Mouse (Mus musculus) cerebellum, postnatal 4 days (tissue): Measurements from ENCODE around the gene Hs1bp3.

Experiments used
- DNase-seq, 2 experiments: peaks; one replicate each; pipeline ENCODE4 v3.0.0; 2022; ENCODE audit warnings: low spot score in 2 of 2, mixed read lengths in 1 of 2

Gene Hs1bp3

DNA sequence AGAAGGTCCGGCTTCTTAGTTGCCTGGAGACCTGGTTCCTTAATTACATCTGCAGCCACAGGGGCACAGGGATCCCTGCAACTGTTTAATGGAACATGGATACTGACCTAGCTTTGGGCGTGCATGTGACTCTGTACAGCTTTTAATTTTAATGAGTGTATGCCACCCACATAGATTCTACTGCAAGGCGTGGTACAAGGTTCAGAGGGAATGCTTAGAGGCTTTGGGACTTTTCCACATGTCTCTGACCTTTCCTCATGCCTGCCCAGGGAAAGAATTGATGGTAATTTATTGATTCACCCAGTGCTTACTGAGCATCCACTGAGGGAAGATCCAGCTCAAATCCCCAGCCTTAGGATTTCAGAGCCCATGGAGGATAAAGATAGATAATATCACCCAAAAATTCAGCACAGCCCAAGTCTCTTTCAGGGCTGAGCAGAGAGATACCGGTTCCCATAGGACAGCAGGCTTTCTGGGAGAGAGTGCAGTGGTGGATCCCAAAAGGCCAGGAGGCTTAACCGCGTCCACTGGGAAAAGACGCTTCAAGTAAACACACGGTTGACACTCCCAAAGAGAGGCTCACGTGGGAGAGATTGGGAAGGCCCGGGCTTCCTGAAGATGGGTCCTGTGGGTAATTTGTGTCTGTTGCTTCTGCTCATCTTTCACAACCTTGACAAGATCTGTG is 23.5 kb downstream of the Hs1bp3 start:
- no peak for DNase-seq

DNA sequence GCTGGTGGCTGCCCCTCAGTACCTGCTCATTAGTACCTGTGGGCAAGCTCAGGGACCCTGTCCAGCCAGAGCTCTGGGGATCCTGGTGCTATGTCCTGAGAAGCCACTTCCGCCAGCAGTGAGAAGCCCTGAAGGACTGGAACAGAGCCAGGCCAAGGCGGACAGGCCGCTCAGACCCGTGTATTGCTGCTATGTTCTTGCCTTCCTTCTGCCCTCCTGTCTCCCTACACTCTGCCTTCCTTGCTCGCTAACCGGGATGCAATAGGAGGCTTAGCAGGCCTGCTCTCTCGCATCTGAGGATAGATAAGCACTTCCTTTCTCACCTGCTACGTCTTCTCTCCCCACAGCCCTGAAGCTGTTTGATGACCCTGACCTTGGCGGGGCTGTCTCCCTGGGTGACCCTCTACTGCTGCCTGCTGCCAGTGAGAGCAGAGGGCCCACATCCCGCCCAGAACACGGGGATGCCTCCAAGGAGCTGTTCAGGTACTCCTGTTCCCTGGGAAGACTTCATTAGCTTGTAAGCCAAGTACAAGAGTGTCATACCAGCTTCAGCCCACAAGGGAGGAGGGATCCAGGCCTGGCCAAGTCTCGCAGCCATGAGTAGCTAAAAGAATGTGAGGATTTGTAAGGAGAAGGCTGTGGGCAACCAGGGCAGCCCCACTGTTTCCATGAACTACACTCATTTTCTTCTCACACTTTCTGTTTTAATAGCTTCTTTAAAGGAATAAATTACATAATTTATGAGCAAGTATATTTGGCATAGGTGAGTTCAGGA is 24.2 kb downstream of the Hs1bp3 start:
- DNase-seq: no peak

GRCm38 (mm10) chr12:8338491-8338890 is 25.3 kb downstream of the Hs1bp3 start:
- no peak for DNase-seq

DNA sequence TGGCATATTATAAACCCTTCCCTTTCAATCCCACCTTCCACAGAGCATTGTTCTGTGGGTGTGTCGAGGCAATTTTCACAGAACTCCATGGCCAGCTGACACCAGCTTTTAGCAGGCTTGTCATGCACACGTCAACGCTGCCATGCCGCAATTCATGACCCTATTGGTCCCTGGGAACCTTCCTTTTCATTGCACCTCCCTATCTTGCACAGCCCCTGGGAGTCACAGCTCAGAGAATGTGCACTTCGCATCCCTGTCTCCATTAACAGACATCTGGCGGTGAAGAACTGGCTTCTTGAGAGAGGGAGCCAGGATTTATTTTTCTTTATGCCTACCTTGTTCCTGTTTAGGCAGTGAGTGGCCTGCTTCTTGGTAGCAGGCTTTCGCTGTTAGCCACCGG is 25.7 kb downstream of the Hs1bp3 start:
- DNase-seq: no peak

DNA sequence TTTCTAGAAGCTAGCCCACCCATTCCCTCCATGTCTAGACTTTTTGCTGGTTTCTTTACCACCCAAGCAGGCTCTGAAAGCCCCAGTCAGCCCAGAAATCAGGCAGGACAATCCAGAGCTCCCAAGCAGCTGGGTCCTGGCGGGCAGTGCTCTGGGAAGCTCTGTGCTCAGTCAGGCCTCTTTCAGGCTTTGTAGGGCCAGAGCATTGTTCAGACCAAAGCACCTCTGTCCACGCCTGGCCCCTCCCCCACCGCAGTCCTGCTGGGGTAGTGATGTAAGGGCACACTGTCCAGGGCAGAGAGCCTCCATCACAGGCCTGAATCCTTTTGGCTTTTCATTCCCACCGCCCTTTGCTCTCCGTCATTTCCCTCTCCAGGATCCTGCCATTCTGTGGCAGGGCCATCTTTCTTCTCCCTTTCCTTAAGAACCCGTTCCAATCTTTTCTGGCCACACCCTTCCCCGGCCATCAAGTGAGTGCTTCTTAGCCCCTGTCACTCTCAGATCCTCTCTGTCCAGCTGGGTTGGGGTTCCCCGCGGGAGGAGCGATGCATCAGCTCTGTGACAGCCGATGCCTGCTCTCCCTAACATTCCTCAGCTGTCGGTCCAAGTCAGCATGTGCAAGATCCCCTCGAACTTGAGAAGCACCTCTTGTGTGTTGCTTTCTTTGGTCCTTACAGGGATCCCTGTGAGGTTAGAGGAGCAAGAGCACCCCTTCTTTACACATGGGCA is 26.5 kb downstream of the Hs1bp3 start:
- DNase-seq: no peak

DNA sequence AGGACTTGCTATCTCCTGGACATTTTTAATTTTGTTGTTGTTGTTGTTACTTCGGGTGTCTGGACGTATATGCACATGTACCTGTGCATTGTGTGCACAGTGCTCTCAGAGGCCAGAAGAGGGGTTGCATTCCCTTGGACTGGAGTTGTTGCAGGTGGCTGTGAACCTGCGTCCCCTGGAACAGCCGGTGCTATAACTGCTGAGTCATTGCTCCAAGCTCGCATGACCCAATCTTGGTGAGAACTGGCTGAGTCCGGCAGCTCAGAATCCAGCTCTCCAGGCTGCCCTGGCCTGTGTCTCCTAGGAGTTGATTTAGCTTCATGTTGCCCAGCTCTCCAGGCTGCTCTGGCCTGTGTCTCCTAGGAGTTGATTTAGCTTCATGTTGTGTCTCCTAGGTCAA is 27.8 kb downstream of the Hs1bp3 start:
- DNase-seq: no peak

GRCm38 (mm10) chr12:8343381-8343780 is 30.1 kb downstream of the Hs1bp3 start:
- DNase-seq: no peak

DNA sequence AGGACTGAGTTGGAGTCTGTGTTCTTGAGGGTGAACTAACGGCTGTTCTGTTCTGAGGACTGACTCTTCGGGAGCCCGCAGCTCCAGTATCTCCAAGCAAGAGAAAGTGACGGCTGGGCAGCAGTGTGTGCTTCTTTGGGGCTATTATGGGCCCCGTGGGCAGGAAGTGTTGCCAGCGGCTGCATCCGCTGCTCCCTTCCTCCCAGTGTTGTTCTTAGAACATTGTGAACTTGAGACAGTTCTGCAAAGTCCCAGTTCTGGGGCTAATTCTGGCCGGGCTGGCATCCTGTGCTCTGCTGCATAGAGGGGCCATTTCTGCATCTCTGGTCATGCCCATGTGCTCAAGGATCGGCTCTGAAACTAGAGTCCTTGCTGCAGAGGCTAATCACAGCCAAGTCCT is 31.7 kb downstream of the Hs1bp3 start:
- no peak for DNase-seq

DNA sequence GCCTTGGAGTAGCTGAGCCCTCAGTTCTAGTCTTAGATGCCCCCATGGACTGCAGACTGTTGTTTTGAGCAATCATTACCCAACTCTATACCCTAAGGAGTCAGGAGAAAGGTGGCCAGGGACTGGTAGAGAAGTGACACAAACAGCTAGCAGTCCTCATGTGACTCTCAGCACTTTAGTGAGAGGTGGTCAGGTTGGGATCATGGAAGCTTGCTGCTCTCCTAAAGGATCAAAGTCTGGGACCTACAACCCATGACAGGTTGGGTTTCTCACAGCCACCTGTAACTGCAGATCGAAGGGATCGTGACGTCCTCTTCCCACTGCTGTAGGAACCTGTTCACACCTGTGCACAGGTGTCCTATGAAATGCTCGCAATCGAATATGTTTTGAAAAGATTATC is 32.3 kb downstream of the Hs1bp3 start:
- DNase-seq: no peak

DNA sequence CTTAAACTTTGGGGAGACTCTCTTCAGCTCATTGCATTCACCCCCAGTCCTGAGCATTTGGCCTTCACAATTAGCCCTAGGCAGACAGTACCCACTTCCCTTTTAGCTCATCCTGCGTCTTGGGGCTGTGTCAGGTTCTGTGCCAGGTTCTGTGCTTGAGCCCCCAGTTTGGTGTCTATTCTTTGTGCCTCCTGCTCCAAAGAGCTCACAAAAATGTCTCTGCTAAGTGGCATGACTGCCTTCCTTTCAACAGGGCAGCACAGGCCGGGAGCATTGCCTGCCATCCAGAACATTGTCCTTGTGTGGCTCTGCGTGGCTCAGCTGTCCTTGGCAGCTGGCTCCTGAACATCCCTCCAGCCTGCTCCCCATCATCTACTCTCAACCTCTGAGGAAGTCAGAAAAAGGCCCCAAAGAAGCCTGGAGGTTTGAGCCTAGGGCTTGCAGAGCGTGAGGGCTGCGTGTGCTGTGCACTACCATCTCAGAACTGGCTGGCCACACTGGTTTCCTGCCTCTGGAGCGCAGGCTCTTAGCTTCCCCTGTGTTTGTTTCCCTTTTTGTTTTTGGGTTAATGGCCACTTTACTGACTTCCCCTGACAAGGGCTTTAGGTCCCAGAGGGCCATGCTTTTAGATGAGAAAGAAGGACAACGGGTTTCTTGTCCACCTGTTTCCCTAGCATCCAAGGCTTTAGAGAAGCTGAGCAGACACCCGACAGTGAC is 34.7 kb downstream of the Hs1bp3 start:
- no peak for DNase-seq

DNA sequence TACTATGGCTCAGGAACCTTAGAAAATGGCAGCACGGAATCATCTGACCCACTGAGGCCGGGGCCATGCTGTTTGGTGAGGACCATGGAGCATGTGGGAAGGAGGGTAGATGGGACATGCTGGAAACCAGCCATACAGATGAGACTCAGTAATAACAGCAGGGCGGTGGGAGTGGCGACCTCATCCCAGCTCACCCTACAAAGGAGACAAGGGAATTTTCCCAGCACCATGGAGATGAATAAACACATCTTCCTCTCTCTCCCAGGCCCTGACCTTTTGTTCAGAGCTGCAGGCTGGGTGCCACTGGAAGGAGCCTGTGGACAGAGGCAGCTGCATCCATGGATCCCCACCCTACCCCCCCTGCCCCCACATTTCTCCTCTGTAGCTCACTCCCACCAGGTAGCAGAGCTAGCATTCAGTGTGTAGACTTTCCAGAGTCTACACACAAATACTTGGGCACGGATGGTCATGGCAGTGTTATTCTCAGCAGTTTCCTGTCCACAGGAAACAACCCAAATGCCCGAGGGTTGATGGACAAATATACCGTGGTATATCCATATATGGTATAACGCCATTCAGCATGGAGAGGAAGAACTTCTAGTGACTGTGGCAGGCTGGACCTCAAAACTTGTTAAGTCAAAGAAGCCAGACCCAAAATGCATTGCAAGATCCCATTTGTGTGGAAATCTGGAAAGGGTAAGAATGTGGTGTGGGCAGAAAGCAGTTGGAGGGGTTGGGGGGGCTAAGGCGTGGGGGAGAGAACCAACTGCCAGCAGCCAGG is 35.7 kb downstream of the Hs1bp3 start:
- DNase-seq: no peak

DNA sequence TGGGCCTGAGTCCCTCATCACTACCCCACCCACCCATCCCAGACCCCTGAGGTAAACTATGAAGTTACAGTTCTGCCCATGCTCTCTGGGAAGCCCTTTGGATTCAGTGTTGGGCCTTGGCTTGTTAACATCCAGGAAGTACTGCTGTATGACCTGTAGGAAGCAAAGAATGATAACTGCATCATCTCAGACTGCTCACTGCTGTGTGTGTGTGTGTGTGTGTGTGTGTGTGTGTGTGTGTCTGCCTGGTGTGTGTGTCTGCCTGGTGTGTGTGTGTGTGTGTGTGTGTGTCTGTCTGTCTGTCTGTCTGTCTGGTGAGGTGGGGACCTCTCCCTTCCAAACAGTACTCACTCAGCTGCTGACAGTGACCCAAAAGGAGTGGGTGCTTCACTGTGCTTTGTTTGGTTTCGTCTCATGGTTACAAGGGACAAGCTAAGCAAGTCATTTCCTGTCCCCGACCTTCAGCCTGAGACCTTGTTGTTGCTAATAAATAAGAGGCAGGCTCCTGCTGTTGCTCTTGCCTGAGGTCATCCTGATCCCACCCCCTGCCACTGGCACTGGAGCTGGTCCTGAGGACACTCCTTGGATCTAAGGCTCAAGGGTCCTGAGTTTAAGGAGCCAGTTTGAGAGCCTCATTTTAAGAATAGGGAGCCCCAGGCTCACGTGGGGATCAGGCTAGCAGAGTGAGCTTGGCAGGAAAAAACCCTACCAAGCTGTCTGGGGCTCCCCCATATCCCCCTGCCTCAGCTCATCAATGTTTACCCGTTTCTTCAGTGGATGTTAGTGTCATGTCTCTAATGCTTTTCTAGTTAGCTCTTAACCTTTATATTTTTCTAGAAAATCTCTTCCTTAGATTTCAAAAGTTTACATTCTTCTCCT is 38.0 kb downstream of the Hs1bp3 start:
- DNase-seq: no peak

GRCm38 (mm10) chr12:8353071-8353470 is 39.8 kb downstream of the Hs1bp3 start:
- no peak for DNase-seq

DNA sequence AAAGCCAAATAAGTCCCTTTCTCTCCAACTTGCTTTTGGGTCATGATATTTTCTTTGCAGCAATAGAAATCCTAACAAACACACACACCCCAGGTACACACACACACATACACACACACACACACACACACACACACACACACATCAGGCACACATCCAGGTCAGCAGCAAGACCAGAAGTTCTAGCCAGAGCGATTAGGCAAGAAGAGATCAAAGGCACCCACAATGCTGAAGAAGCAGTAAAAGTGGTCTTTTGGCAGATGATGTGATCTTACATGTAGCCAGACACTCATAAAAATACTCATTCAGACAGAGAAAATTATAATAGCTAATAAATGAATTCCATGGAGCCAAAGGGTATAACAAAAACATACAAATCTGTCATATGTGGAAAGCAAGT is 41.0 kb downstream of the Hs1bp3 start:
- no peak for DNase-seq

DNA sequence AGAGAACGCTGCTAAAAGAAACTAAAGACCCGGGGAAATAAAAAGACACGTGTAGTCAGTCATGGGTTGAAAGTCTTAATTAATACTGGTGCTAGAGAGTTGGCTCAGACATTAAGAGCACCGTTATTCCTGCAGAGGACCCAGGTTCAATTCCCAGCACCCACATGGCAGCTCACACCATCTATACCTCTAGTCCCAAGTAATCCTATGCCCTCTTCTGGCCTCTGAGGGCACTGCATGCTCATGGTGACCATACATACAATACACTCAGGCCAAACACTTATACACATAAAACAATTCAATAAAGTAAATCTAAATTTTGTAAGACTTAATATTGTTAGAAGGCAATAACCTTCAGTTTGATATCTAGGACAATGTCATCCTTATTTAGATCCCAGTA is 41.8 kb downstream of the Hs1bp3 start:
- no peak for DNase-seq

DNA sequence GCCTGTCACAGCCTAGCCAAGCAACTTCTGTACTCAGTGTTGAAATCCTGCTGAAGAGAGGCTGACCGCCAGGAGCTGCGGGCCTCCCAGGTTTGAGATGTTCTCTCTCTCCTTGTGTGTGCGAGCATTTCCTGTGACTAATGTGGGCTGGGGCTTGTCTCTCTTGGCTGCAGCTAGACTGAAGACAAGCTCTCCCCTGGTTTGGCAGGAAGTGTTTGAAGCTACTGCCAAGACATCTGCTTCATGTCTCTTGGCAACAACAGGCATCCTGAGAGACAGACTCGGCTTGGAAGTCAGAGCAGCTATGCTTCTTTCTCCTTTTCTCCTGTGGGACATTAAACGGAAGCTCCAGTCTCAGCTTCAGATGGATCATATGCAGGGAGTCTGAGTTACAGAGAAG is 44.2 kb downstream of the Hs1bp3 start:
- DNase-seq: peak in 1 of 2 experiments; percentile 65

DNA sequence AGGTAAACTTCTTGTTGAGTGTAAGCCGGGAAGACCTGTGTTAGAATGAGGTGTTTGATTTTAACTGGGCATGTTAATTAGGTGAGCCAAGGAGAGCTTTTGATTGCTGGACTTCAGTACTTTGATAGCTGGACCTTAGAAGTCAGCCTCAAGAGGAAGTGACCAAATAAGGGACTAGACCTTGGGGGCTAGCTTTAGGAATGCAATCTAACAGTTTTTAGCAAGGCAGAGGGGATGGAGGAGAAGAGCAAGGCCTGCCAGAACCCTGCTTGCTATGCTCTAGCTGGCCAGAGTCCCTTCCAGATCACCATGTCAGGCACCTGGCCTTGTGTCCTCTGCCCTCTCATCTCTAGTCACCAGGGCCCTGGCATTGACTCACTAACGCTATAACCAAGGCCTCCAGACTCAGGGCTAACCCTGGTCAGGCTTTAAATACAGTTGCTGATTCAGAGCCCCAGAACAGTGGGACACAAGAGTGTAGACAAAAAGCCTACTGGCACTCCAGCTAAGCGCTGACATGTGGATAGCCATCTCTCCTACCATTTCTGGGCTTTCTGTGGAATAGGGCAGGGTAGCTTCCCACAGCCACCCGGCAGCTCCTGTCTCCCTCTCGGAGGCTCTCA is 45.2 kb downstream of the Hs1bp3 start:
- no peak for DNase-seq

DNA sequence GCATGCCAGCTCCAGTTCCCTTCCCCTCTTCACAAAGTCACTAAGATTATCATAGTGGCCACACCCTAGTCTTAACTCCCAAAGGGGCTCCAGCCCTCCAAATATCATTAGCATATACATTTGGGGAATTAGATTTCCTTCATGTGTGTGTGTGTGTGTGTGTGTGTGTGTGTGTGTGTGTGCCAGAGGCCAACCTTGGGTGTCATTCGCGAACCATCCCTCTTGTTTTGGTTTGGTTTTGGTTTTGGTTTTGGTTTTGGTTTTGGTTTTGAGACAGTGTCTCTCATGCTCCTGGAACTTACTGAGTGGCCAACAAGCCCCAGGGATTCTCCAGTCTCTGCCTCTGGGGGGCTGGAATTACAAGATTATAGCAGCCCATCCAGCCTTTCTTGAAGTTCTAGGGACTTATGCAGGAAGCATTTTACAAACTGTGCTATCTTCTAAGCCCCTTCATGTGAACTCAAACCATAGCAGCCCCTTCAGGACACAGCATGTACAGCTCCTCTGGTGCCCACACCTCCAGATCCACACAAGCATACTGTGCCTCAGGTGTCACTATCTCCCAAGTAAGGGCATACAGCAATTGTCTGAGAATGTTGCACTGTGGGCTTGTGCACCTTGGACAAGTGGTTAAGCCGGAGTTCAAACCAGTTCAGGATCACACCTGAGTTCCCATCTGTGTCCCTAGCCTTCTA is 46.3 kb downstream of the Hs1bp3 start:
- no peak for DNase-seq

DNA sequence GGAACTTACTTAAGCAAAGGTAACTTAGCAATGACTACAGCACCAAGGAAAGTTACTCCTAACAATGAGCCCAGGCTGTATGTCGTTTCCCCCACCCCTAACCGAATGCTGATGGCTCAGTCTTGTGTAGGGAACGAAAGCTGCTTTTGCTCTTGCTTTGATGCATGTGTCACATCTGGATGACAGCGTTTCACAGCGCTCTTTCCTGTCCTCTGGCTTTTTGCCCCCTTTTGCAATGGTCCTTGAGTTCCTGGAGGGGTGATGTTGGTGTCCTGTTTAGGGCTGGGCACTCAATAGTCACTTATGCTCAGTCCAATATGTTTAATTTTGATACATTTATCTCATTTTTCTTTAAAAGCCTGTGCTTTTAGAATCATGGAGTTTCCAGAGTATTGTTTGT is 48.6 kb downstream of the Hs1bp3 start:
- no peak for DNase-seq
